16 mouse cellular contexts compared by ENCODE assay signal in genomic region chr15:62068422-62069160, GRCm38 (mm10).
"Had no signal": no experiment of that assay in that cellular context is flagged by ENCODE, and none has a peak within 500 bp of the region (broad histone marks: within the 10 kb centered on the region; RNA-seq: fewer than 3 reads in every experiment).

No protein-coding gene starts in this region.

- H3K4me1 ChIP-seq: stomach, embryonic 15.5 days had no signal

- DNase-seq: kidney, adult 11 months; kidney, adult 8-10 months; kidney, postnatal 25 days; left cerebral cortex, postnatal 4 days; liver, postnatal 0 days; lung, postnatal 14 days; lung, postnatal 4 days; midbrain, embryonic 14.5 days; right cerebral cortex, postnatal 4 days; thymus, postnatal 25 days had no signal

- H3K9ac ChIP-seq: limb, embryonic 12.5 days; limb, embryonic 15.5 days; liver, embryonic 14.5 days; liver, postnatal 0 days; stomach, embryonic 15.5 days had no signal

- H3K27me3 ChIP-seq: limb, embryonic 12.5 days; limb, embryonic 15.5 days; stomach, embryonic 15.5 days had no signal

- H3K4me2 ChIP-seq: limb, embryonic 12.5 days; limb, embryonic 15.5 days; liver, embryonic 11.5 days; midbrain, embryonic 11.5 days; stomach, embryonic 15.5 days had no signal

- H3K36me3 ChIP-seq: limb, embryonic 12.5 days; limb, embryonic 15.5 days; stomach, embryonic 15.5 days had no signal

- H3K4me3 ChIP-seq: limb, embryonic 12.5 days; limb, embryonic 15.5 days; stomach, embryonic 15.5 days had no signal

- H3K27ac ChIP-seq: limb, embryonic 12.5 days; limb, embryonic 15.5 days; liver, embryonic 14.5 days; stomach, embryonic 15.5 days had no signal

- ATAC-seq: liver, postnatal 0 days had no signal

- H3K9me3 ChIP-seq: limb, embryonic 12.5 days; limb, embryonic 15.5 days; stomach, embryonic 15.5 days had no signal
